Mouse (Mus musculus): ENCODE data around the gene Sash1. TPM values are rescaled to one million over a fixed set of nuclear protein-coding genes. Genes with fewer than 3 reads are reported as not detected.

Sash1 gene
- polyA plus RNA-seq, 1 experiment: 14.4 TPM

DNA sequence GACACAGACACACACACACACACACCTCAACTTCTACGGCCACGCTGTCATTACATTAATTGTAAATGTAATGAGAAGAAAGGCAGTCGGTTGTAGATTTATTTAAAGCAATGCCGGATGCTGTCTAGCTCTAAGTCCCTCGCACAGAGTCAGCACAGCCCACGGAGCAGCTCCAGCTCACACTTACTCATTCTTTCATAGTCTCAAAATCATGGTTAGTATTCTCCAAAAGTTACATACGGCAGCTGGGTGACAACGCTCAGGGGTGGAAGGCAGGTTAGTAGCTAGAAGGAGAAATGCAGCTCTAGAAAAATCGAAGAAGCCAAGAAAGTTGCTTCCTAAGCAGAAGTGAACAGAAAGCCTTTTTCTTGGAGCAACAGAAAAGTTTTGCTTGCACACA lies 124.2 kb downstream of the Sash1 start:
- H3K9ac ChIP-seq (ENCODE audit: low read depth, poor library complexity, severe bottlenecking): no peak overlapping the region
- H3K4me3 ChIP-seq (ENCODE audit: low read depth, low read length): no peak overlapping the region
- H3K36me3 ChIP-seq (ENCODE audit: control insufficient read depth, insufficient read depth, low read length, poor library complexity, severe bottlenecking): no peaks in the 10 kb centered on the region
- H3K27ac ChIP-seq (ENCODE audit: insufficient read depth, low read length): no peak overlapping the region
- no peaks in the 10 kb centered on the region for H3K4me1 ChIP-seq (ENCODE audit: control insufficient read depth, insufficient read depth, low read length)
- no peak for TF ChIP-seq CTCF (IDR thresholded peaks at IDR 0.05; ENCODE audit: low read depth, low read length)
- TF ChIP-seq POLR2A (IDR thresholded peaks at IDR 0.05; ENCODE audit: insufficient read depth, low read length): no peak
- no peak for TF ChIP-seq EP300 (IDR thresholded peaks at IDR 0.05; ENCODE audit: insufficient read depth, low read depth, low read length)
- no peaks in the 10 kb centered on the region for H3K9me3 ChIP-seq (replicated peaks; ENCODE audit: control insufficient read depth, insufficient read depth, low read length, poor library complexity, severe bottlenecking)
- H3K27me3 ChIP-seq (ENCODE audit: control insufficient read depth, insufficient read depth, low read length, poor library complexity, severe bottlenecking): no peaks in the 10 kb centered on the region

GRCm38 (mm10) chr10:8760598-8760997 lies 125.3 kb downstream of the Sash1 start:
- no peaks in the 10 kb centered on the region for H3K36me3 ChIP-seq (ENCODE audit: control insufficient read depth, insufficient read depth, low read length, poor library complexity, severe bottlenecking)
- no peak overlapping the region for H3K4me3 ChIP-seq (ENCODE audit: low read depth, low read length)
- no peaks in the 10 kb centered on the region for H3K4me1 ChIP-seq (ENCODE audit: control insufficient read depth, insufficient read depth, low read length)
- H3K27ac ChIP-seq (ENCODE audit: insufficient read depth, low read length): no peak overlapping the region
- no peak overlapping the region for H3K9ac ChIP-seq (ENCODE audit: low read depth, poor library complexity, severe bottlenecking)
- no peaks in the 10 kb centered on the region for H3K9me3 ChIP-seq (replicated peaks; ENCODE audit: control insufficient read depth, insufficient read depth, low read length, poor library complexity, severe bottlenecking)
- no peaks in the 10 kb centered on the region for H3K27me3 ChIP-seq (ENCODE audit: control insufficient read depth, insufficient read depth, low read length, poor library complexity, severe bottlenecking)
- TF ChIP-seq EP300 (IDR thresholded peaks at IDR 0.05; ENCODE audit: insufficient read depth, low read depth, low read length) (no peak), CTCF (IDR thresholded peaks at IDR 0.05; ENCODE audit: low read depth, low read length) (no peak), POLR2A (IDR thresholded peaks at IDR 0.05; ENCODE audit: insufficient read depth, low read length) (no peak)

GRCm38 (mm10) chr10:8759228-8759627 lies 126.6 kb downstream of the Sash1 start:
- Histone ChIP-seq H3K27me3 (ENCODE audit: control insufficient read depth, insufficient read depth, low read length, poor library complexity, severe bottlenecking) (no peaks in the 10 kb centered on the region), H3K9me3 (replicated peaks; ENCODE audit: control insufficient read depth, insufficient read depth, low read length, poor library complexity, severe bottlenecking) (no peaks in the 10 kb centered on the region), H3K36me3 (ENCODE audit: control insufficient read depth, insufficient read depth, low read length, poor library complexity, severe bottlenecking) (no peaks in the 10 kb centered on the region), H3K27ac (ENCODE audit: insufficient read depth, low read length) (no peak overlapping the region), H3K4me1 (ENCODE audit: control insufficient read depth, insufficient read depth, low read length) (no peaks in the 10 kb centered on the region), H3K4me3 (ENCODE audit: low read depth, low read length) (no peak overlapping the region), H3K9ac (ENCODE audit: low read depth, poor library complexity, severe bottlenecking) (no peak overlapping the region)
- TF ChIP-seq POLR2A (IDR thresholded peaks at IDR 0.05; ENCODE audit: insufficient read depth, low read length) (no peak), EP300 (IDR thresholded peaks at IDR 0.05; ENCODE audit: insufficient read depth, low read depth, low read length) (no peak), CTCF (IDR thresholded peaks at IDR 0.05; ENCODE audit: low read depth, low read length) (no peak)

GRCm38 (mm10) chr10:8757429-8757931 lies 128.4 kb downstream of the Sash1 start:
- no peaks in the 10 kb centered on the region for H3K36me3 ChIP-seq (ENCODE audit: control insufficient read depth, insufficient read depth, low read length, poor library complexity, severe bottlenecking)
- TF ChIP-seq EP300 (IDR thresholded peaks at IDR 0.05; ENCODE audit: insufficient read depth, low read depth, low read length) (no peak), POLR2A (IDR thresholded peaks at IDR 0.05; ENCODE audit: insufficient read depth, low read length) (no peak), CTCF (IDR thresholded peaks at IDR 0.05; ENCODE audit: low read depth, low read length) (no peak)
- no peak overlapping the region for H3K9ac ChIP-seq (ENCODE audit: low read depth, poor library complexity, severe bottlenecking)
- H3K27ac ChIP-seq (ENCODE audit: insufficient read depth, low read length): no peak overlapping the region
- H3K4me1 ChIP-seq (ENCODE audit: control insufficient read depth, insufficient read depth, low read length): no peaks in the 10 kb centered on the region
- no peak overlapping the region for H3K4me3 ChIP-seq (ENCODE audit: low read depth, low read length)
- H3K9me3 ChIP-seq (replicated peaks; ENCODE audit: control insufficient read depth, insufficient read depth, low read length, poor library complexity, severe bottlenecking): no peaks in the 10 kb centered on the region
- H3K27me3 ChIP-seq (ENCODE audit: control insufficient read depth, insufficient read depth, low read length, poor library complexity, severe bottlenecking): no peaks in the 10 kb centered on the region

- Histone ChIP-seq H3K4me1 (ENCODE audit: control insufficient read depth, insufficient read depth, low read length) (no peaks in the 10 kb centered on the region), H3K27ac (ENCODE audit: insufficient read depth, low read length) (no peak overlapping the region), H3K27me3 (ENCODE audit: control insufficient read depth, insufficient read depth, low read length, poor library complexity, severe bottlenecking) (no peaks in the 10 kb centered on the region), H3K4me3 (ENCODE audit: low read depth, low read length) (no peak overlapping the region), H3K36me3 (ENCODE audit: control insufficient read depth, insufficient read depth, low read length, poor library complexity, severe bottlenecking) (no peaks in the 10 kb centered on the region), H3K9me3 (replicated peaks; ENCODE audit: control insufficient read depth, insufficient read depth, low read length, poor library complexity, severe bottlenecking) (no peaks in the 10 kb centered on the region), H3K9ac (ENCODE audit: low read depth, poor library complexity, severe bottlenecking) (no peak overlapping the region)
- TF ChIP-seq POLR2A (IDR thresholded peaks at IDR 0.05; ENCODE audit: insufficient read depth, low read length): no peak
- TF ChIP-seq EP300 (IDR thresholded peaks at IDR 0.05; ENCODE audit: insufficient read depth, low read depth, low read length): no peak
- TF ChIP-seq CTCF (IDR thresholded peaks at IDR 0.05; ENCODE audit: low read depth, low read length): no peak
Measured at GRCm38 (mm10) chr10:8756604-8757354, 129.1 kb downstream of the Sash1 start.

DNA sequence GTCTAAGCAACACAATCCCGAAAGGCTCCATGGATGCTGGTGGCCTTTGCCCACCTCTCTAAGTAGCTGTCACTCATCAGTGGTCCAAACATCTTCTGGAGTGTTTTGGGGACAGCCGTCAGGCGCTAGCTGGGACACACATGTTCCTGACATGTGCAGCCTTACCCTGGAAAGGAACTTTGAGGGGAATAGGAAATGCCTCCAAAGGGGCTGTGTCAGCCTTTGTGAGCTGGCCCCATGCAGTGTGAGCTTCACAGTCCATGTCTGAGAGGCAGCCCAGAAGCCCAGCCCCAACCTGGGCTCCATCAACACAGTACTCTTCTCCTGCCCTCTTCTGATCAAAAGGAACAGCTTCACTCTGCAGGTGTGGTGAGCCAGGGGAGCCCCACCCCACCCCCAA lies 132.5 kb downstream of the Sash1 start:
- no peak overlapping the region for H3K27ac ChIP-seq (ENCODE audit: insufficient read depth, low read length)
- no peaks in the 10 kb centered on the region for H3K27me3 ChIP-seq (ENCODE audit: control insufficient read depth, insufficient read depth, low read length, poor library complexity, severe bottlenecking)
- no peaks in the 10 kb centered on the region for H3K36me3 ChIP-seq (ENCODE audit: control insufficient read depth, insufficient read depth, low read length, poor library complexity, severe bottlenecking)
- TF ChIP-seq POLR2A (IDR thresholded peaks at IDR 0.05; ENCODE audit: insufficient read depth, low read length): no peak
- no peak for TF ChIP-seq CTCF (IDR thresholded peaks at IDR 0.05; ENCODE audit: low read depth, low read length)
- no peak for TF ChIP-seq EP300 (IDR thresholded peaks at IDR 0.05; ENCODE audit: insufficient read depth, low read depth, low read length)
- no peaks in the 10 kb centered on the region for H3K4me1 ChIP-seq (ENCODE audit: control insufficient read depth, insufficient read depth, low read length)
- no peak overlapping the region for H3K4me3 ChIP-seq (ENCODE audit: low read depth, low read length)
- no peak overlapping the region for H3K9ac ChIP-seq (ENCODE audit: low read depth, poor library complexity, severe bottlenecking)
- H3K9me3 ChIP-seq (replicated peaks; ENCODE audit: control insufficient read depth, insufficient read depth, low read length, poor library complexity, severe bottlenecking): no peaks in the 10 kb centered on the region

All from ES-Bruce4 (cell line).